Comparison of ENCODE assay signal across 8 mouse cellular contexts in the genomic region with DNA sequence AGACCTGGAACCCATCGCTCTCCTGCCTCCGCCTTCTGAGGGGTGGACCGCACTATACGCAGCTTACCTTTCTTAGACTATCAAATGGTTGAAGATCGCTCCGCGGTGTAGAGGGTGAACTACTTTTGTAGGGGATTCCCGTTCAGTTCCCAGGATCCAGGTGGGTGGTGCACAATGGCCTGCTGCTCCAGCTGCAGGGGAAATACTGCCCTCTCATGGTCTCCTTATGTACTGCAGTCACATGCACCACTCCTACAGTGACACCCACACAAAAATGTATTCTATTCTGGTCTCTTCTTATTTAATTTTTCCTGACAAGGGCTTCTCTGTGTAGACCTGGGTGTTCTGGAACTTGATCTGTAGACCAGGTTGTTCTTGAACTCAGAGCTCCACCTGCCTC. TPM values are rescaled to one million over a fixed set of nuclear protein-coding genes. Genes with fewer than 3 reads are reported as not detected.
DNase-seq lines count a peak whose midpoint lies in the region; ATAC-seq and TF ChIP-seq lines count a peak whose summit lies in the region.

A gene (minus strand): TSS at position 151 of the 400 bp plus-strand sequence.

- H3K79me2 ChIP-seq in C2C12 (ENCODE audit: control insufficient read depth, insufficient read depth) = no peaks in the 10 kb centered on the region

- H3ac ChIP-seq in C2C12 (ENCODE audit: control insufficient read depth, insufficient read length, low read depth) = no peak within 1 kb of the TSS

- H3K4me3 ChIP-seq in C2C12 (ENCODE audit: insufficient read depth, poor library complexity, severe bottlenecking) = no peak within 1 kb of the TSS
- no peak within 1 kb of the TSS for H3K4me3 ChIP-seq in intestine, embryonic 16.5 days (ENCODE audit: low read length)

- no peaks in the 10 kb centered on the region for H3K4me1 ChIP-seq in intestine, embryonic 16.5 days (ENCODE audit: control insufficient read depth, insufficient read depth, low read length)

- no peaks in the 10 kb centered on the region for H3K27me3 ChIP-seq in C2C12 (ENCODE audit: control insufficient read depth, insufficient read depth, insufficient read length)
- H3K27me3 ChIP-seq in intestine, embryonic 16.5 days (replicated peaks; ENCODE audit: control insufficient read depth, insufficient read depth, low read length) = no peaks in the 10 kb centered on the region

- no peak for DNase-seq in frontal cortex, adult 2 months (ENCODE audit: extremely low spot score in 1 of 2, low spot score in 1 of 2)
- peak; percentile 70 for DNase-seq in embryo, embryonic 10.5 days (ENCODE audit: low spot score)
- no peak for DNase-seq in Muller cell, postnatal 12 days (ENCODE audit: inconsistent ontology term)

- ATAC-seq in frontal cortex, adult (ENCODE audit: low TSS enrichment) = no peak
- no peak for ATAC-seq in intestine, embryonic 16.5 days
- ATAC-seq in megakaryocyte progenitor cell, adult 5-6 weeks (replicated peaks; ENCODE audit: poor library complexity) = peak; percentile 85
- no peak for ATAC-seq in megakaryocyte, adult 5-6 weeks (ENCODE audit: poor library complexity, severe bottlenecking)

- H3K27ac ChIP-seq in intestine, embryonic 16.5 days (ENCODE audit: low read length) = no peak within 1 kb of the TSS

- H3K4me2 ChIP-seq in intestine, embryonic 16.5 days (ENCODE audit: low read depth, low read length) = no peak within 1 kb of the TSS

- H3K79me3 ChIP-seq in C2C12 (ENCODE audit: low read depth) = no peaks in the 10 kb centered on the region

- H3K9me3 ChIP-seq in intestine, embryonic 16.5 days (ENCODE audit: control insufficient read depth, low read length) = peaks cover 3% of the 10 kb centered on the region; the same call in 1 of the 2 replicates

- no peak within 1 kb of the TSS for H3K9ac ChIP-seq in intestine, embryonic 16.5 days (ENCODE audit: low read depth, low read length)

- peak; percentile 64 for TF ChIP-seq CTCF in C2C12 (IDR thresholded peaks at IDR 0.05; ENCODE audit: control insufficient read depth, insufficient read depth, insufficient read length)

- WGBS in intestine, embryonic 16.5 days = 23% methylated on average over 8 of the region's 8 CpGs

- no peaks in the 10 kb centered on the region for H3K36me3 ChIP-seq in C2C12 (ENCODE audit: control insufficient read depth, insufficient read depth)
- no peaks in the 10 kb centered on the region for H3K36me3 ChIP-seq in intestine, embryonic 16.5 days (ENCODE audit: control insufficient read depth, insufficient read depth, low read length)

TF ChIP-seq in C2C12, 6 proteins besides CTCF, POLR2A, EP300 and RAD21:
- TF ChIP-seq FOSL1 (IDR thresholded peaks at IDR 0.05; ENCODE audit: insufficient read depth, low read length, poor library complexity, severe bottlenecking) (no peak), MYOG (IDR thresholded peaks at IDR 0.05; ENCODE audit: control insufficient read depth, extremely low read depth, insufficient read length) (no peak), USF1 (IDR thresholded peaks at IDR 0.05; ENCODE audit: low read depth) (no peak), MYOD1 (IDR thresholded peaks at IDR 0.05; ENCODE audit: control insufficient read depth, insufficient read length, low read depth) (no peak), MAX (IDR thresholded peaks at IDR 0.05) (peak; percentile 36)

RNA-seq across cellular contexts. Expression of the gene that starts here (rescaled TPM):
- 65.2 and 82.2 TPM in 2 replicates for polyA plus RNA-seq in frontal cortex, adult 2 months (2012; rRNA removed)
- 1.4 TPM for polyA plus RNA-seq in C2C12 (2012; fragmentation: generic; extraction: Trizol)
- 36.2 and 38.1 TPM in 2 replicates for polyA plus RNA-seq in intestine, embryonic 16.5 days (2015; fragmentation: Nextera tagmentation; extraction: Ambion mirVana)
- 1.2 and 1.4 TPM in 2 replicates for total RNA-seq in megakaryocyte progenitor cell, adult 5-6 weeks (2015)
- total RNA-seq in megakaryocyte progenitor cell, adult 5-6 weeks (2017) = 4.2 and 5.6 TPM in 2 replicates
- not detected in 2 replicates for total RNA-seq in megakaryocyte, adult 5-6 weeks (2015)
- total RNA-seq in megakaryocyte, adult 5-6 weeks (2017) = 0.40 TPM in 1 of 2 replicates, not detected in the other

Comparison
In these comparisons a context has a peak if more than half of its experiments do, and no peak if none do; other contexts are left out.
1. RNA of the gene that starts here (polyA plus RNA-seq): 65.2 to 82.2 TPM in frontal cortex, adult 2 months and 36.2 to 38.1 TPM in intestine, embryonic 16.5 days; 1.4 TPM in C2C12 (single experiment); every median in the first group is over 10 times any median in the second.